Mouse (Mus musculus): Measurements from ENCODE around the gene Aicda. TPM values are rescaled to one million over a fixed set of nuclear protein-coding genes. Genes with fewer than 3 reads are reported as not detected.

Gene Aicda
- polyA plus RNA-seq, 1 experiment from 2014 or later: 0.12 TPM

DNA sequence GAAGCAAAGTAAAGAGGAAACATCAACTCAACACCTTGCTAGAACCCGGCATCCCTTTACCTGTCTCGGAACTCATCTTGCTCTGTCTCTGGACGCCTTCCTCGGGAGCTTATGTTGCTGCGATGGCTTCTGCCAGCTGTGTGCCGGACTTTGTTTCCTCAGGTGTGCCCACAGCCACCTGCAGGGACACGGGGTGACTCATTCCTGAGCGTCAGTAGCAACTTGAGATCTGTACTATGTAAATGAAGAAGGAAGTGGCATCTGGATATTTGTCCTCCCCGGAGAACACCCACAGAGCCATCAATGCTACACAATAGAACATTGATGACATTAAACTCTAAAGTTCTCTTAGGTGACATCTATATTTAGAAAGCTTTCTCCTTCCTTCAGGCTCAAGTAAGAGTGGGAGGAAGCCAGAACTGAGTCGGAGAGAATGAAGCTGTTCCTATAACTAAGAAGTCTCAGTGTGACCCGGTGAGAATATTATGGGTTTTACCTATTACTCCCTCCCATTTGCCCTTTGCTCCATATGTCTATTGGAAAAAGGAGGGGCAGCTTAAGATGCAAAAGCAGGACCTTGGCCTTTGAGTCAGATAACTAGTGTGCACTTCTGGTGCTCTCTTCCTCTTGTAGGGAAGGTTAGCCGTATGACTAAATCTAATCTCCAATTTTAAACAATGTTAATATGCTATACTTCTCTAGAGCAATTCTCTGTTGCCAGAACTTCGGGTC, 37.6 kb downstream of the Aicda start:
- no peak for ATAC-seq
- Histone ChIP-seq H3K9ac (no peak overlapping the region), H3K4me1 (no peaks in the 10 kb centered on the region), H3K9me3 (replicated peaks) (no peaks in the 10 kb centered on the region), H3K4me2 (no peak overlapping the region), H3K36me3 (ENCODE audit: poor library complexity, severe bottlenecking) (no peaks in the 10 kb centered on the region), H3K27me3 (no peaks in the 10 kb centered on the region), H3K4me3 (no peak overlapping the region), H3K27ac (no peak overlapping the region)
- 84% methylated on average over 13 of the region's 13 CpGs for WGBS

DNA sequence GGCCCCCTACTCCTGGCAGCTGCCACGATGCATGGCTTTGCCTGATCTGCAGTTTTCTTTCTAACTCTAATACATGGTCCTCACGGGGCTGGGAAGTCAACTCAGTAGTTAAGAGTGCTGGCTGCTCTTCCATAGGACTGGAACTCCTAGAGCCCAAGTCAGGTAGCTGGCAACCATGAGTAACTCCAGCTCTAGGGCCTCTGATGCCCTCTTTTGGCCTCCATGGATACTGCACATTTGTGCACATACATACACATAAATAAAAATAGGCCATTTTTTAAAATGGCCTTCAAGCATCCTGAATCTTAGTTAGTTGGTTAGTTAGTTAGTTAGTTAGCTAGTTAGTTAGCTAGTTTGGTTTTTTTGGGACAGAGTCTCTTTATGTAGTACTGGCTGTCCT, 39.3 kb downstream of the Aicda start:
- H3K4me1 ChIP-seq: no peaks in the 10 kb centered on the region
- no peak for ATAC-seq
- no peaks in the 10 kb centered on the region for H3K9me3 ChIP-seq (replicated peaks)
- no peak overlapping the region for H3K4me3 ChIP-seq
- no peak overlapping the region for H3K4me2 ChIP-seq
- H3K9ac ChIP-seq: no peak overlapping the region
- no peak overlapping the region for H3K27ac ChIP-seq
- 87% methylated on average over 2 of the region's 2 CpGs for WGBS
- no peaks in the 10 kb centered on the region for H3K27me3 ChIP-seq
- H3K36me3 ChIP-seq (ENCODE audit: poor library complexity, severe bottlenecking): no peaks in the 10 kb centered on the region

DNA sequence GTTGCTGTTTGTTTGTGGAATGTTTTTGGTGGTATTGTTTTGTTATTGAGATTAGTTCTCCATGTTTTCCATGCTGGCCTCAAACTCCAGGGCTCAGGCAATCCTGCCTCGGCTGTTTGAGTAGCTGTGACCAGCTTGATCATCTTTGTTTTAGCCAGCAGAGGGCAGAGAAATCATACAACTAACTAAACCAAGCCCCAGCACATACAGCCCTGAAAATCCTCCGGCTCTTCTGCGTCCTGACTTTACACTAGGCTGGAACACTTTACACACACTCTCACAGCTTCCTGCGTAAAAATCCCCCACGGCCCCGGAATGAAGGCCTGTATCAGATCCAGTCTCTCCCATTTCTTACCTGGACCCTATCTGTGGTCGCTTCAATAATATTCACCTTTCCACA, 42.0 kb downstream of the Aicda start:
- no peak overlapping the region for H3K4me3 ChIP-seq
- no peak overlapping the region for H3K27ac ChIP-seq
- H3K9ac ChIP-seq: no peak overlapping the region
- no peaks in the 10 kb centered on the region for H3K27me3 ChIP-seq
- WGBS: 35% methylated on average over 7 of the region's 7 CpGs
- H3K36me3 ChIP-seq (ENCODE audit: poor library complexity, severe bottlenecking): no peaks in the 10 kb centered on the region
- no peaks in the 10 kb centered on the region for H3K9me3 ChIP-seq (replicated peaks)
- peaks cover 5% of the 10 kb centered on the region; the same call in 1 of the 2 replicates for H3K4me1 ChIP-seq
- ATAC-seq: no peak
- no peak overlapping the region for H3K4me2 ChIP-seq

DNA sequence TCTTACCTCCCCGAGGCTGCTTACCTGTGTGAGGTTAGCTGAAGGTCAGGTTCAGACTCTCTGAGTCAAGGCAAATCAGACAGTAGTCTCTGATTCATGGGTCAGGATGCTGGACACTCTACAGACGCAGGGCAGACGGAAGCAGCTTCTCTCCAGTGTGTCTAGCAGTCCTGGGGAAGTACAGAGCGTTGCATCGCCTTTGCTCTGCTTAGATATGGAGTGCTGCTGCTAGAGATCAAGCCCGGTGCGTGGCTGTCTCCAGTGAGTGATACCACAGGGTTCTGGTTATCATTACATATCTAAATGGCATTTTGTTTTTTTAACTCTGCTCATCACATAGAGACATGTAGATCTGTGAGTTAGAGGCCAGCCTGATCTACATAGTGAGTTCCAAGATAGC, 43.0 kb downstream of the Aicda start:
- no peak overlapping the region for H3K9ac ChIP-seq
- H3K27me3 ChIP-seq: no peaks in the 10 kb centered on the region
- H3K9me3 ChIP-seq (replicated peaks): no peaks in the 10 kb centered on the region
- peaks cover 5% of the 10 kb centered on the region; the same call in 1 of the 2 replicates for H3K4me1 ChIP-seq
- H3K4me2 ChIP-seq: no peak overlapping the region
- no peak overlapping the region for H3K4me3 ChIP-seq
- H3K27ac ChIP-seq: no peak overlapping the region
- 89% methylated on average over 7 of the region's 7 CpGs for WGBS
- no peaks in the 10 kb centered on the region for H3K36me3 ChIP-seq (ENCODE audit: poor library complexity, severe bottlenecking)
- ATAC-seq: no peak

DNA sequence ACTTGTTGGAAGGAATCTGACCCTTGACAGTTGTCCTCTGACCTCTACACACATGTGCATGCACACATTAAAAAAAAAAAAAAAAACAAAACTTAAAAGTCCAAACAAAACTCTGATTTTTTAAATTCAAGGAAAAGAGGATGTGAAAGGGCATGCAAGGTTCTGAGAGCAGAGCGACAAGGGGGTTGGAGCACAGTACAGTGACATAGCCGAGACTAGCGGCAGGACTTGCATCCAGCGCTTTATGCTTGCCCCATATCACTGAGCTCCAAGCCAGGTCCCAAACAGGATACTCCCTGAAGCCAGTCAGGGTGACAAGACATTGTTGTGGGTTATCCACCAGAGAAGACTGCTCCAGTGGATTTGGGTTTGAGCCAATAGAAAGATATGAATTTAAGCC, 44.4 kb downstream of the Aicda start:
- Histone ChIP-seq H3K9me3 (replicated peaks) (no peaks in the 10 kb centered on the region), H3K36me3 (ENCODE audit: poor library complexity, severe bottlenecking) (no peaks in the 10 kb centered on the region), H3K27me3 (no peaks in the 10 kb centered on the region), H3K4me3 (no peak overlapping the region), H3K9ac (no peak overlapping the region), H3K4me1 (peaks cover 13% of the 10 kb centered on the region), H3K27ac (no peak overlapping the region), H3K4me2 (no peak overlapping the region)
- WGBS: 97% methylated on average over 4 of the region's 4 CpGs
- no peak for ATAC-seq

DNA sequence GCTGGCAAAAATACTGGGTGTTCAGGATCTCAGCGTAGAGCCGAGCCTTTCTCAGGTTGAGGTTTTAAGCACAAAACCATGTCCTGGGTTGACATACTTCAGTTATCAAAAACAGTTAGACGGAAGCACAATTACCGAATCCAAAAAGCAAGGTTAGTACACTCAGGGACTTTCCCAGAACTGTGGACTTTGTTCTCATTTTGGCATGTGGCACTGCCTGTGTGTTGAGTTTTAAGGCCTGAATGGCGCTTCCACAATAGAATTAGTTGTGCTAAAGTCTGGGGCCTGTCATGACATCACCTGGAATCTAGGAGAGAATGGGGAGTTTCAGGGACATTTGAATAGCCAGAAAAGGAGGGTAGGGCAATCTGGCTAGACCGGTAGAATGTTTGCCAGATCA, 44.8 kb downstream of the Aicda start:
- H3K4me2 ChIP-seq: no peak overlapping the region
- peak; percentile 48; the same call in 1 of the 2 replicates for ATAC-seq
- WGBS: 64% methylated on average over 6 of the region's 6 CpGs
- peaks cover 13% of the 10 kb centered on the region for H3K4me1 ChIP-seq
- no peaks in the 10 kb centered on the region for H3K36me3 ChIP-seq (ENCODE audit: poor library complexity, severe bottlenecking)
- no peak overlapping the region for H3K4me3 ChIP-seq
- H3K27me3 ChIP-seq: no peaks in the 10 kb centered on the region
- H3K9ac ChIP-seq: no peak overlapping the region
- no peak overlapping the region for H3K27ac ChIP-seq
- no peaks in the 10 kb centered on the region for H3K9me3 ChIP-seq (replicated peaks)

DNA sequence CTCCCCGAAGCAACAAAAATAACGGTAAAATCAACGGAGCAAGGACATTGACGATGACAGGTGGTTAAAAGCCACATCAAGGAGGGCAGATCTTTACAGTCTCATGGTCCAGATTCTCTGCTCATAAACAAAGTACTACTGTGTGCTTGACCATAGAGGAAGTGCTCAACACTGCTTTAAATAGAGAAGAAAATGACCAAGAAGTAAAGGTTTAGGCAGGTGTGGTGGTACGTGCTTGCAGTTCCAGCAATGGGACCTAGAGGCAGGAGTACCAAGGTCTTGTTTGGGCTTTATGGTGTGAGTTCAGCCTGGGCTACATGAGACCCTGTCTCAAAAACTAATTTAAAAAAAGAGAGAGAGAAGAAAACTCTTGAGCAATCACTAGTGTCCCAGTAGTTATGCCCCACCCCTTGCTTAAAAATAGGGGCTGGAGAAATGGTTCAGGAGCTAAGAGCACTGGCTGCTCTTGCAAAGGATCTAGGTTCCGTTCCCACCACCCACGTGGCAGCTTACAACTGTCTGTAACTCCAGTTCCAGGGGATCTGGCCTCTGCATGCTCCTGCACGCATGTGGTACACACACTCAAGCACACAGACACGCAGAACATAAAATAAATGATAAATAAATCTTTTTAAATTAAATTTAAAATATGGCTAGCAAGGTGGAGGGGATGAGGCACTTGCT, 45.6 kb downstream of the Aicda start:
- H3K27me3 ChIP-seq: no peaks in the 10 kb centered on the region

DNA sequence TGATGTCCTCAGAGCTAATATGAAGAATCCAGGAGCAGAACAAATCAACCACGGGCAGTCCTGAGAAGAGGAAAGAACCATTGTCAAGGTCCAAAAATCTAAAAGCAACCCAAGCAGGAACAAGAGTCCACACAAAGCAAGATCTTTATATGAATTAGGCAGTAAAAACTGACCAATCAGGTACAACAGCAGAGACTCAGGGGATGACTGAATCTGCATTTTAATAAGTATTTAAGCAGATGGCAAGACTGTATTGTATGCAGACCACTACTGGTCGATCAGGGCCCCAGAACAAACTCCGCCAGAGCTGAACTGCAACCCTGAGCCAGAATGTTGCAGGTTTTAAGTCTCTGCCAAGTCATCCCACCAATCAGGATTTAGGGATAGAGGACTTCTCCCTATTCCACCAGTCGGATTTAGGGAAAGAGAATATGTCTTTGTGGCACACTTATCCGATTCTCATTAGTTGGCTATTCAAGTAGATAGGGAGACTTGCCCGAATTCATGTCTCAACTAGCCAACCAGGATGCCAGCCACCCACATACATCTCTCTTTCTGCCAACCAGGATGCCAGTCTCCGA, 46.6 kb downstream of the Aicda start:
- H3K36me3 ChIP-seq (ENCODE audit: poor library complexity, severe bottlenecking): no peaks in the 10 kb centered on the region
- no peak overlapping the region for H3K4me2 ChIP-seq
- 73% methylated on average over 7 of the region's 7 CpGs for WGBS
- H3K27ac ChIP-seq: no peak overlapping the region
- peaks cover 13% of the 10 kb centered on the region for H3K4me1 ChIP-seq
- H3K4me3 ChIP-seq: no peak overlapping the region
- H3K9me3 ChIP-seq (replicated peaks): no peaks in the 10 kb centered on the region
- no peak for ATAC-seq
- no peak overlapping the region for H3K9ac ChIP-seq
- H3K27me3 ChIP-seq: no peaks in the 10 kb centered on the region

More for the DNA sequence above, 45.6 kb downstream of the Aicda start:
- Histone ChIP-seq H3K4me3 (no peak overlapping the region), H3K4me2 (no peak overlapping the region), H3K4me1 (peaks cover 13% of the 10 kb centered on the region), H3K27ac (no peak overlapping the region), H3K9ac (no peak overlapping the region), H3K9me3 (replicated peaks) (no peaks in the 10 kb centered on the region), H3K36me3 (ENCODE audit: poor library complexity, severe bottlenecking) (no peaks in the 10 kb centered on the region)
- 93% methylated on average over 9 of the region's 9 CpGs for WGBS
- ATAC-seq: no peak

DNA sequence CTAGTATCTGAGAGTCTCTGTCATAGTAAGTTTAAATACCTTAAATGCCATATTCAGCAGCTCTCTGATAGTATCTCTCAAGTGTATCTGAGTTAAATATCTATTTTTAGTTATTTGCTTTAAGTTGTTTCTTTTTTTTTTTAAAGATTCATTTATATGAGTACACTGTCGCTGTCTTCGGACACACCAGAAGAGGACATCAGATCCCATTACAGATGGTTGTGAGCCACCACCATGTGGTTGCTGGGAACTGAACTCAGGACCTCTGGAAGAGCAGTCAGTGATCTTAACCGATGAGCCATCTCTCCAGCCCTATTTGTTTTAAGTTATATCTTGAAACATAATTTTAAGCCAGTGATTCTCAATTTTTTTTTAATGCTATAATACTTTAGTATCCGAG, 47.4 kb downstream of the Aicda start:
- ATAC-seq: no peak
- no peak overlapping the region for H3K4me3 ChIP-seq
- no peaks in the 10 kb centered on the region for H3K27me3 ChIP-seq
- H3K27ac ChIP-seq: no peak overlapping the region
- no peak overlapping the region for H3K4me2 ChIP-seq
- 92% methylated on average over 4 of the region's 4 CpGs for WGBS
- H3K9ac ChIP-seq: no peak overlapping the region
- H3K9me3 ChIP-seq (replicated peaks): no peaks in the 10 kb centered on the region
- H3K36me3 ChIP-seq (ENCODE audit: poor library complexity, severe bottlenecking): no peaks in the 10 kb centered on the region
- H3K4me1 ChIP-seq: peaks cover 13% of the 10 kb centered on the region

DNA sequence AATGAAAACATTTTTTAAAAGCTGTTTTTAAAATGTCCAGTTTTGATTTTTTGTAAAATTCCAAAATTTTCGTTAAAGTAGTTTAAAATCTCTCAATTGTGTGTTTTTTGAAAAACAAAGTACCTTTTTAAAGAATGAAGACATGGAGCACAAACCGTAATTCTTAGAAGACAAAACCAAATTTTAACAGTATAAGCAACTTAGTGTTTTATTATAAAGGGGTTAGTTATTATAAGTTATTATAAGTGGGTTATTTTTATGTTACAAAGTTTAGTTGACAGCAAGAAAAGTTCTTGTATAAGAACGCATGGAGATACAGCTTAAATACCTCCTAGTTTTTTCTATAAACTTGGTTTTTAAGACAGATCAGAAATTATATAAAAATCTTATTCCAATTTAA, 48.0 kb downstream of the Aicda start:
- Histone ChIP-seq H3K27ac (no peak overlapping the region), H3K9me3 (replicated peaks) (no peaks in the 10 kb centered on the region), H3K27me3 (no peaks in the 10 kb centered on the region), H3K9ac (no peak overlapping the region), H3K4me2 (peak overlapping the region; percentile 61), H3K4me3 (peak overlapping the region; percentile 41; the same call in 1 of the 2 replicates), H3K36me3 (ENCODE audit: poor library complexity, severe bottlenecking) (no peaks in the 10 kb centered on the region), H3K4me1 (peaks cover 13% of the 10 kb centered on the region)
- no peak for ATAC-seq
- WGBS: 88% methylated on average over 3 of the region's 3 CpGs

DNA sequence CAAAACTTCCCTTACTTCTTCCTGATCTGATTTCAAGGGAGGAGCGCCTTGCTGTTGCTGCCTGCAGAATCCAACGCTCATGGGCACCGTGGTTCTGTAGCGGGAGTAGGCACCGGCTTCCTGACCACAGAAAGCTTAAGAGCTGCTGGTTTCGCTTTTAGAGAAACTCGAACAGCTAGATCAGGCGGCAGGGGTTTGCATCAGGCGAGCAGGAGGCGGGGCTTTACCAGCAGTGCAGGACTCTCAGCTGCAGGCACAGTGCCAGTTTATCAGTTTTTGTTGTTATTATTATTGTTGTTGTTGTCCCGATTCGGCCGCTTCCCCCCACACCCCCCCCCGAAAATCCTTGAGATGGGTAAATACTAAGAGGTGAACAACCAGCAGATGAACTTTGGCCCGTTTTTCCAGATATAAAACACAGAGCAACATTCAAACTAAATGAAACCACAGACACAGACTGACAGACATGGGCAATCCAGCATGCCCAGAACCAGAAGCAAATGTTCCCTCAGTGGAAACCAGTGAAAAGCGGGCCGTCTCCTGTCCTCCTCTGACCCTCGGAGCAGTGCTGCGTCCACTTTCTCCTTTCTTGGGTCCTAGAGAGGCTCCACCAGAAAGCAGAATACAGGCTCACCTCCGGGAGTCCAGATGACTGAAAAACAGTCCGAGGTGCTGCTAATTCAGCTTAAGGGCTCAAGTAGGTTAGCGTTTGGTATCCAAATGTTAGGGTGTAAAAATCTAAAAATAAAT, 48.8 kb downstream of the Aicda start, which contains the start of gene Apobec1:
Apobec1 (minus strand) TSS at position 203 of the 750 bp plus-strand sequence.
- peaks cover 13% of the 10 kb centered on the region for H3K4me1 ChIP-seq
- H3K4me3 ChIP-seq: peak within 1 kb of the TSS; percentile 41
- peak within 1 kb of the TSS; percentile 61 for H3K4me2 ChIP-seq
- peak within 1 kb of the TSS; percentile 58 for H3K9ac ChIP-seq
- no peaks in the 10 kb centered on the region for H3K27me3 ChIP-seq
- H3K9me3 ChIP-seq (replicated peaks): no peaks in the 10 kb centered on the region
- peak; percentile 79 for ATAC-seq
- H3K36me3 ChIP-seq (ENCODE audit: poor library complexity, severe bottlenecking): no peaks in the 10 kb centered on the region
- 8% methylated on average over 22 of the region's 22 CpGs for WGBS
- no peak within 1 kb of the TSS for H3K27ac ChIP-seq

DNA sequence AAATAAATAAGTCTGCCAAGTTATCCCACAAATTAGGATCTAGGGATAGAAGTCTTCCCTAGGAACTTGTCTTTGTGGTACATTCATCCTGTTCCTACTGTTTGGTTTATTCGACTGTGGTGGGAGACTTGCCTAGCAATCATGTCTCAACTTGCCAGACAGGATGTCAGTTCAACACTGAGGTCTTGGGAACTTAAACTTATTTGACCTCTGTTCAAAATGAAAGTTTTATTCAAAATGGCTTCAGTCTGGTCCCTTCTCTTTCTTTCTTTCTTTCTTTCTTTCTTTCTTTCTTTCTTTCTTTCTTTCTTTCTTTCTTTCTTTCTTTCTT, 49.4 kb downstream of the Aicda start:
- Histone ChIP-seq H3K9ac (no peak overlapping the region; the same call in 1 of the 2 replicates), H3K9me3 (replicated peaks) (no peaks in the 10 kb centered on the region), H3K4me1 (peaks cover 13% of the 10 kb centered on the region), H3K4me2 (peak overlapping the region; percentile 61), H3K27ac (no peak overlapping the region), H3K4me3 (no peak overlapping the region), H3K36me3 (ENCODE audit: poor library complexity, severe bottlenecking) (no peaks in the 10 kb centered on the region), H3K27me3 (no peaks in the 10 kb centered on the region)
- ATAC-seq: no peak
- 50% methylated on average over 1 of the region's 1 CpGs for WGBS

Data from forebrain, embryonic 13.5 days (tissue).